Mouse (Mus musculus) CD4-positive, CD25-positive, alpha-beta regulatory T cell, adult 4 months (primary cell): ENCODE measurements around the gene Trak1. TPM values are rescaled to one million over a fixed set of nuclear protein-coding genes. Genes with fewer than 3 reads are reported as not detected.

Experiments
- ATAC-seq: one replicate; pipeline ENCODE4 v1.8.0; 2017
- polyA plus RNA-seq, 2 experiments: library from polyadenylated mRNA; unstranded; fragments of 100-300 nt; shearing (Covaris generic); gene quantifications; one replicate each; pipeline ENCODE4 v1.2.1; 2017

Gene Trak1
- polyA plus RNA-seq, 2 experiments from 2014 or later: 8.9 to 10.7 TPM

DNA sequence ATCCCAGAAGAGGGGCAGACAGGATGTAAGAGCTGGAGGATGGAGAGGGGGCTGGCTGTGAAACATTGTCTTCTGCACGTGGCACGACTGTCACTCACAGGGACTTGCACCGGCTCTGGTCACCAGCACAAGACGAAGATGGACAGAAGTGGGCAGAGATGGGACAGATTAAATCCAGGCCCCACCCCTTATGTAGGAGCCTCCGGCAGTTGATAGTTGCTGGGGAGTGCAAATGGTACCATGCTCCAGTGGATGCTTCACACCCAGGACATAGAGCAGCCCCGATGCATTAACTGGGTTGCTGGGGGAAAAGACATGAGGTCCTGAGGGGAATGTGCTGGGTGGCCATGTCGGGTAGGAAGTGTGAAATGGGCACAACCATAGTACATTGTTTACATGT, 2.1 kb upstream of the Trak1 start:
- no peak for ATAC-seq

DNA sequence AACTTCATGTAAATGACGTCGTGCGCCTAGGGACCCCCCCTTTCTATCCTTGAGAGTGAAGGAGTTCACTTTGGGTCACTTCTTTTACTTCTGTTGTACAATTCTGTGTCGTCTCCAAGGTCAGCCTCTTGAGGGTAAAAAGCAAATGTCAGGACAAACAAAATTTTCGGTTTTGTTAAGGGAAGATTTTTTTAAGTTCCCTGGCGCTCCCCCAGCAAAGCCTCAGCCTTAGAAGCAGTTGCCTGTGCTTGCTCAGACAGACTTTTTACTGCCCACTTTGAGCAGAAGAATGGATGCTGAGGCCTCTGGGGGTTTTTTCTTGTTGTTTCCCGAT, 730 bp downstream of the Trak1 start:
- peak; percentile 8 for ATAC-seq

GRCm38 (mm10) chr9:121298411-121299091, 1.2 kb downstream of the Trak1 start:
- peak; percentile 57 for ATAC-seq

DNA sequence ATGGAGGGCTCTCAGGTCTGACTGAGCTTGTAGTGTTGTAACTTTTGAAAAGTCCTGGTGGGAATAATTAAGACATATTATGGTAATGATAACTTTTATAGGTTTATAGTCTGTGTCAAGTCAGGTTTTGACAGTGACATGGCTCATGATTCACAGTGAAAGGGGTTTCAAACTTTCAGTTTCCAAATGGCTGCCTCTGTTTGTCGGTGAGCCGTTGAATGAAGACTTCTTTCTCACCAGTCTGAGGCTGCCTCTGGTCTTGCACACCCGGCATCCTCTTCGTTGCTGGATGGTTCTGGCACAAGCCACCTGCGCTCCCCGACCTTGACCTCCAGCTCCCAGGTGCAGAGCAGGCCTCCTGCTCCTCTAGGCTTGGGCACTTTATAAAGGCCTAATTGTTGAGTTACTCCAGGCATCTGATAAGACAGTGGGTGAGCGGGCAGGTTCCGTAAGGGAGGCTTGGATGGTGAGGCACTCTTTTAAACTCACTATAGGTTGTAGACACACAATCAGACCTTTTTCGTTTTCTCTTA, 2.0 kb downstream of the Trak1 start:
- peak; percentile 42 for ATAC-seq

GRCm38 (mm10) chr9:121299976-121300570, 2.8 kb downstream of the Trak1 start:
- ATAC-seq: no peak

DNA sequence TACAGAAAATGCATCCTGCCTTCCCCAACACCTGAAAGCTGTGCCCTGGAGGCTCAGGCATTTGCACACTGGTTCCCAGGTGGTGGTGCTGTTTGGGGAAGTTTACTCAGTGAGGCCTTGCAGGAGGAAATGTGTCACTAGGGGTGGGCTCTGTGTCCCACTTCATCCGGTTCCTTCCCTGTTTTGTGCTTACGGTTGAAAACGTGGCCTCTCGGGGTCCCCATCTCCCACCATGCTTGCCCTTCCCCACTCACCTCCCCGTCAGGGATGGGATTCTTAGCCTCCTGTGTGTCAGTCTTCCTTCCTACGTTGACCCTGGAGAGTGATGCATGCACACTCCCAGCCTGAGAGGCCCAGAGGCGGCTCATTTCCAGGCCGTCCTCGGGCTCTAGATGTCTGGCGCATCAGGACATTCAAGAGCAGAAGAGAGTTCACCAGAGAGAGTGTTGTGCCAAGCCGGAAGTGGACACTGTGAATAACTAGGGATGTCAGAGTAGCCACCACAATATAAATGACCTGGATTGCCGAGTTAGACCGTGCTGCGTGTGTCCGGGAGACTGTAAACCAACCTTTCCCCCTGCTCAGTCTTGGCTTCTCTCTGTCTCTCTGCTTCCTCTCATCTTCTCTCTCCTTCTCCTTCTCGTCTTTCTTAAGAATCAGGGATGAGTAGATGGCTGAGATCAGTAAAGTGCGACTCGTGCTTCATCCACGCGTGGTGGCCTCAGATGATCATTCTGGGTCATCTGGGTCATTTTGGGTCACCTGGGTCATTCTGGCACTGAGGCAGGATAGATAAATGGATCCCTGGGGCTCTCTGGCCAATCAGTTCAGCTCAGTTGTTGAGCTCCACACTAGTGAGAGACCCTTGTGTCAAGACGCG, 4.0 kb downstream of the Trak1 start:
- ATAC-seq: no peak

DNA sequence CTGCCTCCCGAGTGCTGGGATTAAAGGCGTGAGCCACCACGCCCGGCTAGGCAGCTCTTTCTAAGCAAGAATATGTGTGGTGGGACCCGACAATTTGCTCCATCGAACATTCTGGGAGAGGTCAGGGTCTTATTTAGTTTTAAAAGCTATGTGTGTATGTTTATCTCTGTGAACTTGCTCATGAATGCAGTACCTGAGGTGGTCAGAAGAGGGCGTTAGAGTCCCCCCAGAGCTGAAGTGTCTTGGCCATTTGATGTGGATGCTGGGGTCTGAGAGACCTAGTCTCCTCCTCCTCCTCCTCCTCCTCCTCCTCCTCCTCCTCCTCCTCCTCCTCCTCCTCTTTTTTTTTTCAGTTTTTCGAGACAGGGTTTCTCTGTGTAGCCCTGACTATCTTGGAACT, 5.2 kb downstream of the Trak1 start:
- ATAC-seq: no peak

DNA sequence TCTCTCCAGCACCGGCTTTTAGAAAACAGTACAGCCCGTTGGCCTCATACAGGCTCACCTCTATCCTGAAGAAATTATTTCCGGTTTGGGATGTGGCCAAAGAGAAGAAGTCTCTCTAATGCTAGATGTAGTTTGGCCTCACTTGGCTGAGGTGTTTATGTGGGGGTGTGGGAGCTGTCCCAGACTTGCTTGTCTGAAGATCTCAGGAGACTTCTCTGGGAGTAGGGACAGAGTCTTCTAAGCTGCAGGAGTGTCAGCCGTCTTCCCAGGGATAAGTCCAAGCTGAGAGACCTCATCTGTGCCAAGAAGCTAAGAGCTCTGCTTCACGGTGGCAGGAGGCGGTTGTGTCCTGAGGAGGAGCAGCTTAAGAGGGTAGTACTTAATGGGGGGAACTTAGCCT, 5.8 kb downstream of the Trak1 start:
- no peak for ATAC-seq

GRCm38 (mm10) chr9:121303748-121304147, 6.4 kb downstream of the Trak1 start:
- ATAC-seq: no peak

DNA sequence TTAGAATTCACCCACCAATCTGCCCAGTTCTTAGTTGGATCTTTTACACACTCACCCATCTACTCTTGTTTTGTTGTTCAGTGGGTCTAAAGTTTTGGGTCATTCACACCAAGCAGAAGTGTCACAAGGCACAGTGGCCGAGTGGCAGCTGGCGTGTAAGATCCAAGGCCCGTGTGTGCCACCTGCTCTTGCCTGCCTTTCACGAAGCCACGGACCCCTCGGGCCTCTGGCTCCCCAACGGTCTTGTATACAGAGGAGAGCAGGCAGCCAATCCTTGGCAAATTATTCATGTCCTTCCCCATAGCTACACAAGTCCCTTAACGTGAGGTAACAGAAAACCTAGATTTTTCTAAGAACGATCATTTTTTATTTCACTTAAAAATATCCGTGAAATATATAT, 7.2 kb downstream of the Trak1 start:
- ATAC-seq: no peak

GRCm38 (mm10) chr9:121305456-121305855, 8.2 kb downstream of the Trak1 start:
- ATAC-seq: no peak

GRCm38 (mm10) chr9:121309287-121309686, 12.0 kb downstream of the Trak1 start:
- no peak for ATAC-seq

GRCm38 (mm10) chr9:121310501-121310900, 13.2 kb downstream of the Trak1 start:
- ATAC-seq: no peak

GRCm38 (mm10) chr9:121311846-121312236, 14.5 kb downstream of the Trak1 start:
- ATAC-seq: no peak

- no peak for ATAC-seq
These were observed 15.1 kb downstream of the Trak1 start for GRCm38 (mm10) chr9:121312237-121312891.

- peak; percentile 74 for ATAC-seq
These were observed 16.5 kb downstream of the Trak1 start for GRCm38 (mm10) chr9:121313656-121314374.

DNA sequence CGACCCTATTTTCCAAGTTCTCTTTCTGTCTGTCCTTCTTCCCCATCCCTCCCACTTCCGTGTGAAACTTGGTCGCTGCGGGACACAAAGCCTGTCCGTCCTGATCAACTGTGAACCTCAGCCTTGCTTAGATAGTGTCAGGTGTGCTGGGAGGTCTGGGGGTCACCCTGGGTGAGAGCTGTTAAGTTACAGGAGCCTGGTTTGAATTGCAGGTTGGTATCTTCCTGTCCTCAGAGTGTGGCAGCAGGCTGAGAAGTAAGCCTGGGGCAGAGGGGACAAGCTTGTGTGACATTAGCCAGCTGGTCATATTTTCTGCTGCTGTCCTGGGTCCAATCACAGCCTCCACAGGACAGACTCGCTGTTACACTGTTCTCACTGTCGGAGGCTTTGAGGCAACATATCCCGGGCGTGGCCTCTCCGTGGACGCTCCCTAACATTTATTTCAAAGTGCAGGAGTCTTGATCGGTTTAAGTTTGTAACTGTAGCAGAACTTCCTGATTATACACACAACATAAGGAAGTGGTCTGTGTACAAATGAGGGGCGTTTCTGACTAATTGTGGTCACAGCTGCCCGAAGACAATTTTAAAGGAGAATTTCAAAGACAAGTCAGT, 17.3 kb downstream of the Trak1 start:
- ATAC-seq: peak; percentile 22

GRCm38 (mm10) chr9:121315901-121316595, 18.7 kb downstream of the Trak1 start:
- no peak for ATAC-seq

GRCm38 (mm10) chr9:121316621-121317405, 19.5 kb downstream of the Trak1 start:
- peak; percentile 28 for ATAC-seq

- no peak for ATAC-seq
These were observed 22.1 kb downstream of the Trak1 start for GRCm38 (mm10) chr9:121319323-121319966.
